In genomic region chr5:105415951-105416675, GRCm38 (mm10) we compare ENCODE assay signal across 8 mouse cellular contexts. TPM values are rescaled to one million over a fixed set of nuclear protein-coding genes. Genes with fewer than 3 reads are reported as not detected.
DNase-seq lines count a peak whose midpoint lies in the region; ATAC-seq and TF ChIP-seq lines count a peak whose summit lies in the region.

No protein-coding gene starts in this region.

- WGBS in heart, embryonic 14.5 days = 5% methylated on average over 21 of the region's 36 CpGs
- 4% methylated on average over 23 of the region's 36 CpGs for WGBS in embryonic facial prominence, embryonic 11.5 days
- 4% methylated on average over 30 of the region's 36 CpGs for WGBS in kidney, adult 2 months
- WGBS in midbrain, embryonic 13.5 days = 5% methylated on average over 22 of the region's 36 CpGs

- DNase-seq in heart, postnatal 36 days = no peak
- peak; percentile 19 for DNase-seq in embryonic facial prominence, embryonic 11.5 days (ENCODE audit: low spot score)
- peak; percentile 68 for DNase-seq in kidney, adult 2 months
- DNase-seq in layer of hippocampus, adult 18-20 months (ENCODE audit: low spot score in 2 of 2) = no peak
- DNase-seq in spleen, postnatal 36 days (ENCODE audit: low spot score in 2 of 2) = no peak

- H3K4me1 ChIP-seq in heart, embryonic 14.5 days (ENCODE audit: control insufficient read depth in 2 of 2, insufficient read depth in 2 of 2, low read length in 2 of 2) = peaks cover 4 to 8% of the 10 kb centered on the region in 2 experiments; a peak in 2 of 4 replicates
- H3K4me1 ChIP-seq in E14TG2a.4 (replicated peaks; ENCODE audit: low read depth, low read length) = peaks cover 10% of the 10 kb centered on the region
- no peaks in the 10 kb centered on the region; the same call in 1 of the 2 replicates for H3K4me1 ChIP-seq in embryonic facial prominence, embryonic 11.5 days (ENCODE audit: control insufficient read depth, insufficient read depth, low read length)
- H3K4me1 ChIP-seq in kidney, adult 2 months (ENCODE audit: control insufficient read depth, insufficient read depth, low read length) = 0 out of 2 replicates have a peak, but pooled peaks cover 5% of the 10 kb centered on the region
- H3K4me1 ChIP-seq in midbrain, embryonic 13.5 days (replicated peaks) = peaks cover 12% of the 10 kb centered on the region

- intact Hi-C loops in heart, postnatal 36 days (cut with DNase I) = loop anchor here (5.0 kb wide), 1 partner anchor 101 kb away; the partner anchor contains the start of gene Lrrc8c

- TF ChIP-seq CTCF in E14TG2a.4 (conservative IDR thresholded peaks at IDR 0.05; ENCODE audit: low read length) = no peak
- no peak for TF ChIP-seq CTCF in kidney, adult 2 months (conservative IDR thresholded peaks at IDR 0.05; ENCODE audit: insufficient read depth, insufficient read length, low read depth, low read length)

- peak overlapping the region; percentile 99 for H3K4me2 ChIP-seq in heart, embryonic 14.5 days (ENCODE audit: low read length)
- H3K4me2 ChIP-seq in embryonic facial prominence, embryonic 11.5 days (ENCODE audit: low read depth, low read length) = peak overlapping the region; percentile 99
- peak overlapping the region; percentile 74 for H3K4me2 ChIP-seq in midbrain, embryonic 13.5 days (replicated peaks)

- H3K27me3 ChIP-seq in heart, embryonic 14.5 days (ENCODE audit: control insufficient read depth, insufficient read depth, low read length) = no peaks in the 10 kb centered on the region
- peaks cover 16% of the 10 kb centered on the region for H3K27me3 ChIP-seq in E14TG2a.4 (ENCODE audit: insufficient read depth, low read length)
- H3K27me3 ChIP-seq in embryonic facial prominence, embryonic 11.5 days (ENCODE audit: control insufficient read depth, insufficient read depth, low read length) = no peaks in the 10 kb centered on the region
- H3K27me3 ChIP-seq in kidney, adult 2 months (replicated peaks; ENCODE audit: control insufficient read depth, insufficient read depth, low read length) = no peaks in the 10 kb centered on the region
- H3K27me3 ChIP-seq in midbrain, embryonic 13.5 days = 0 out of 2 replicates have a peak, but pooled peaks cover 5% of the 10 kb centered on the region

- peak; percentile 31; the same call in 1 of the 2 replicates for ATAC-seq in heart, embryonic 14.5 days (ENCODE audit: insufficient number of reproducible peaks, insufficient read depth, low FRiP score, low read depth)
- ATAC-seq in embryonic facial prominence, embryonic 11.5 days (replicated peaks; ENCODE audit: insufficient number of reproducible peaks, low FRiP score, low TSS enrichment, low read depth) = peak; percentile 58
- peak; percentile 64; the same call in 1 of the 2 replicates for ATAC-seq in midbrain, embryonic 13.5 days

- no peaks in the 10 kb centered on the region for H3K9me3 ChIP-seq in heart, embryonic 14.5 days (ENCODE audit: control insufficient read depth, low read length)
- H3K9me3 ChIP-seq in E14TG2a.4 (ENCODE audit: low read length) = peaks cover 29% of the 10 kb centered on the region
- no peaks in the 10 kb centered on the region for H3K9me3 ChIP-seq in embryonic facial prominence, embryonic 11.5 days (replicated peaks; ENCODE audit: control insufficient read depth, low read length)
- H3K9me3 ChIP-seq in midbrain, embryonic 13.5 days = peaks cover 10% of the 10 kb centered on the region

- peak overlapping the region; percentile 95 for H3K9ac ChIP-seq in heart, embryonic 14.5 days (ENCODE audit: low read length)
- H3K9ac ChIP-seq in embryonic facial prominence, embryonic 11.5 days (replicated peaks; ENCODE audit: low read length) = peak overlapping the region; percentile 84
- peak overlapping the region; percentile 91 for H3K9ac ChIP-seq in midbrain, embryonic 13.5 days (replicated peaks)

- TF ChIP-seq POLR2A in kidney, adult 2 months (IDR thresholded peaks at IDR 0.05; ENCODE audit: low read depth, low read length) = no peak

- H3K4me3 ChIP-seq in heart, embryonic 14.5 days (ENCODE audit: control insufficient read depth in 1 of 2, insufficient read depth in 1 of 2, low read depth in 1 of 2, low read length in 2 of 2) = peak overlapping the region; percentile 75 to 92
- peak overlapping the region; percentile 85 for H3K4me3 ChIP-seq in E14TG2a.4 (replicated peaks; ENCODE audit: low read length)
- peak overlapping the region; percentile 80 for H3K4me3 ChIP-seq in embryonic facial prominence, embryonic 11.5 days (ENCODE audit: low read depth, low read length)
- H3K4me3 ChIP-seq in kidney, adult 2 months (ENCODE audit: insufficient read depth, low read depth, low read length) = peak overlapping the region; percentile 79
- H3K4me3 ChIP-seq in midbrain, embryonic 13.5 days (replicated peaks) = peak overlapping the region; percentile 90

- H3K36me3 ChIP-seq in heart, embryonic 14.5 days (ENCODE audit: control insufficient read depth, insufficient read depth, low read length) = no peaks in the 10 kb centered on the region
- H3K36me3 ChIP-seq in E14TG2a.4 (ENCODE audit: insufficient read depth, low read length) = peaks cover 9% of the 10 kb centered on the region; the same call in 1 of the 2 replicates
- H3K36me3 ChIP-seq in embryonic facial prominence, embryonic 11.5 days (replicated peaks; ENCODE audit: control insufficient read depth, insufficient read depth, low read depth, low read length) = no peaks in the 10 kb centered on the region
- H3K36me3 ChIP-seq in kidney, adult 2 months (ENCODE audit: control insufficient read depth, insufficient read depth, low read length) = no peaks in the 10 kb centered on the region
- H3K36me3 ChIP-seq in midbrain, embryonic 13.5 days = peaks cover 12% of the 10 kb centered on the region

- H3K27ac ChIP-seq in heart, embryonic 14.5 days (replicated peaks in 1 of 2; ENCODE audit: control insufficient read depth in 1 of 2, insufficient read depth in 1 of 2, low read depth in 2 of 2, low read length in 2 of 2) = peak overlapping the region in 1 of 2 experiments; percentile 82; a peak in 2 of 4 replicates
- no peak overlapping the region for H3K27ac ChIP-seq in embryonic facial prominence, embryonic 11.5 days (replicated peaks; ENCODE audit: low read depth, low read length)
- no peak overlapping the region for H3K27ac ChIP-seq in kidney, adult 2 months (ENCODE audit: insufficient read depth, low read depth, low read length)
- H3K27ac ChIP-seq in midbrain, embryonic 13.5 days = peak overlapping the region; percentile 80

RNA-seq across cellular contexts. Expression of gene Lrrc8b, which starts 0.5 kb away (rescaled TPM):
- 5.0 and 5.4 TPM in 2 replicates for polyA plus RNA-seq in heart, embryonic 14.5 days (2014; fragmentation: Nextera tagmentation; extraction: Ambion mirVana)
- 1 to 10 TPM; 4.4 to 5.1 TPM for total RNA-seq in heart, postnatal 36 days (2021)
- 7.6 and 8.4 TPM in 2 replicates for polyA plus RNA-seq in embryonic facial prominence, embryonic 11.5 days (2014; fragmentation: Nextera tagmentation; extraction: Ambion mirVana)
- 17.9 and 20.7 TPM in 2 replicates for polyA plus RNA-seq in kidney, adult 2 months (2012; rRNA removed)
- polyA plus RNA-seq in midbrain, embryonic 13.5 days (2015; fragmentation: Nextera tagmentation; extraction: Ambion mirVana) = 11.3 and 11.4 TPM in 2 replicates
- total RNA-seq in layer of hippocampus, adult 18-20 months (2021) = 10 to 100 TPM; 56.7 to 57.8 TPM

Comparison
In these comparisons a context has a peak if more than half of its experiments do, and no peak if none do; other contexts are left out.
1. DNase-seq: peak in embryonic facial prominence, embryonic 11.5 days (single experiment) and kidney, adult 2 months (single experiment); none in heart, postnatal 36 days (0 of 2), layer of hippocampus, adult 18-20 months (0 of 2) and spleen, postnatal 36 days (0 of 2).
2. Peak in every context shown above with its lines, with median percentiles within 50 percentile points of each other: ATAC-seq, H3K4me2 ChIP-seq, H3K4me3 ChIP-seq and H3K9ac ChIP-seq.